Mouse (Mus musculus) forebrain, embryonic 14.5 days (tissue): ENCODE measurements around the gene Sit1. TPM values are rescaled to one million over a fixed set of nuclear protein-coding genes. Genes with fewer than 3 reads are reported as not detected.
"Not testable (repeated sequence)": the region's sequence is repeated elsewhere in the genome, so short reads cannot be mapped to it uniquely, and the experiment has no call there.

Experiments
- ATAC-seq: fragments of 200-750 bp; cut with Nextera tagmentation; 2 replicates; pipeline ENCODE4 v1.8.0; 2017; ENCODE audit warnings: mild to moderate bottlenecking, moderate library complexity
- DNase-seq: peaks from one replicate; pipeline ENCODE4 v3.0.0-alpha.2; 2015; ENCODE audit warnings: low spot score
- H3K27ac ChIP-seq: fragments of 300-500 bp; sonication (generic); 2 replicates; pipeline ENCODE4 v1.5.1; 2014; ENCODE audit warnings: low read depth, mild to moderate bottlenecking, control low read depth, low read length, moderate library complexity
- H3K27me3 ChIP-seq: fragments of 300-500 bp; sonication (generic); replicated peaks from 2 replicates; pipeline ENCODE4 v1.6.1; 2014; ENCODE audit warnings: low read length, control low read depth, mixed read lengths; ENCODE audit not compliant: control insufficient read depth, insufficient read depth
- H3K36me3 ChIP-seq: fragments of 300-500 bp; sonication (generic); 2 replicates; pipeline ENCODE4 v1.6.1; 2014; ENCODE audit warnings: low read length, control low read depth; ENCODE audit not compliant: control insufficient read depth, insufficient read depth
- H3K4me1 ChIP-seq: fragments of 300-500 bp; sonication (generic); 2 replicates; pipeline ENCODE4 v1.6.1; 2014; ENCODE audit warnings: antibody characterized with exemption, low read length, control low read depth; ENCODE audit not compliant: control insufficient read depth, insufficient read depth
- H3K4me2 ChIP-seq: fragments of 300-500 bp; sonication (generic); 2 replicates; pipeline ENCODE4 v1.6.1; 2014; ENCODE audit warnings: mild to moderate bottlenecking, control low read depth, low read length
- H3K4me3 ChIP-seq: fragments of 300-500 bp; sonication (generic); 2 replicates; pipeline ENCODE4 v1.5.1; 2014; ENCODE audit warnings: low read depth, low read length, control low read depth
- H3K9ac ChIP-seq: fragments of 300-500 bp; sonication (generic); 2 replicates; pipeline ENCODE4 v1.6.1; 2014; ENCODE audit warnings: mild to moderate bottlenecking, low read length, control low read depth, moderate library complexity
- H3K9me3 ChIP-seq: fragments of 300-500 bp; sonication (generic); replicated peaks from 2 replicates; pipeline ENCODE4 v1.6.1; 2016; ENCODE audit warnings: low read length, control low read depth, mixed read lengths; ENCODE audit not compliant: control insufficient read depth
- WGBS: fragments of 180-500 bp; shearing (Covaris S2); extraction: QIAGEN DNeasy Blood & Tissue Kit; methylation state at CpG from one replicate; pipeline ENCODE4 v1.1.7; 2014; 5-methylcytosine and 5-hydroxymethylcytosine counted together
- polyA plus RNA-seq: library from polyadenylated mRNA; unstranded; fragments of >200 nt; fragmentation: Nextera tagmentation; extraction: Ambion mirVana; gene quantifications from 2 replicates; pipeline ENCODE4 v1.2.1, GENCODE M21; 2014

The Sit1 gene
- polyA plus RNA-seq, 1 experiment from 2014 or later, result not detected

DNA sequence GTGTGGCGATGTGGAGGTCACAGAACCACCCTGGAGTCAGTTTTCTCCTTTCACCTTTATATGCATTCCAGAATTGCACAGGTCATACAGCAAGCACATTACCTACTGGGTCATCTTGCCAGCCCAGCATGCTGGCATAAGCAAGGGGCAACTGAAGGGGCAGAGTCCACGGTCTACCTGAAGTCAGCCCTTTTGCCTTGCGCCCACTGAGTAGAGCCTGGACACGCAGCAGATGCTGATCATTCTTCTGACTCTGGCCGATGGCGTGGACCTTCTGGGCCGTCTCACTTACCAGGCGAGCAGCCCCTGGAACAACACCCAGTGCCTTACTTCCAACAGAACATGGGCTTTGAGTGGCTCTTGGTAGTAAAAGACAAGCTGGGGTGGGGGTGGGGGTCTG, 13.9 kb upstream of the Sit1 start:
- no peak overlapping the region for H3K4me3 ChIP-seq
- H3K36me3 ChIP-seq, result peaks cover 13% of the 10 kb centered on the region
- no peak for DNase-seq
- no peaks in the 10 kb centered on the region for H3K27me3 ChIP-seq
- 90% methylated on average over 8 of the region's 8 CpGs for WGBS
- H3K4me2 ChIP-seq, result peak overlapping the region; percentile 66; the same call in 1 of the 2 replicates
- peaks cover 21% of the 10 kb centered on the region for H3K4me1 ChIP-seq
- no peak for ATAC-seq
- H3K27ac ChIP-seq, result no peak overlapping the region
- no peaks in the 10 kb centered on the region for H3K9me3 ChIP-seq
- no peak overlapping the region for H3K9ac ChIP-seq

DNA sequence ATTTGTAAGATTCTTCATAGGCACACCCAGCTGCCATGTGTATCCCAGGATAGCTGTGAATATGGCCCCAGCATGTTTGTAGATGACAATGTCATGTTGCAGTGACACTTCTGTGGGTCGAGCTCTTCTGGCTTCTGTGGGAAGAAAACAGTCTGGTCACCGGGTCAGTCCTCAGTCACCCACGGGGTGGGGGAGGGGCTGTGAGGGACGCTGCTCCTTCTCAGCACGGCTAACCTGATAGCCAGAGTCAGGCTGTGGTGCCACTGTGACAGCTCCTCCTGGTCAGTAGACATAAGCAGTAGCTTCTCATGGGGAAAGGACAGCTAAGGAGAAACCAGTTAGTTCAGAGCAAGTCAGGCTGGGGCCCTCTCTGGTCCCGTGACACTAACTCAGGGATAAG, 13.1 kb upstream of the Sit1 start:
- Histone ChIP-seq H3K4me2 (no peak overlapping the region), H3K4me3 (no peak overlapping the region), H3K4me1 (peaks cover 21% of the 10 kb centered on the region), H3K27me3 (no peaks in the 10 kb centered on the region), H3K9me3 (no peaks in the 10 kb centered on the region), H3K27ac (no peak overlapping the region), H3K36me3 (peaks cover 13% of the 10 kb centered on the region), H3K9ac (no peak overlapping the region)
- WGBS, result 43% methylated on average over 6 of the region's 6 CpGs
- ATAC-seq (no peak), DNase-seq (no peak)

- peaks cover 17% of the 10 kb centered on the region for H3K4me1 ChIP-seq
- no peaks in the 10 kb centered on the region for H3K27me3 ChIP-seq
- WGBS, result 4% methylated on average over 9 of the region's 9 CpGs
- peak overlapping the region; percentile 69 for H3K4me2 ChIP-seq
- H3K9me3 ChIP-seq, result no peaks in the 10 kb centered on the region
- ATAC-seq, result no peak
- peaks cover 13% of the 10 kb centered on the region for H3K36me3 ChIP-seq
- peak overlapping the region; percentile 91 for H3K27ac ChIP-seq
- H3K4me3 ChIP-seq, result peak overlapping the region; percentile 75
- peak; percentile 31 for DNase-seq
- peak overlapping the region; percentile 84 for H3K9ac ChIP-seq
Measured at GRCm38 (mm10) chr4:43493846-43494240, 10.3 kb upstream of the Sit1 start.

GRCm38 (mm10) chr4:43493186-43493845, 9.8 kb upstream of the Sit1 start:
- DNase-seq, result peak; percentile 99
- Histone ChIP-seq H3K4me1 (peaks cover 14% of the 10 kb centered on the region; the same call in 1 of the 2 replicates), H3K4me2 (peak overlapping the region; percentile 69), H3K27me3 (no peaks in the 10 kb centered on the region), H3K4me3 (peak overlapping the region; percentile 75), H3K36me3 (peaks cover 13% of the 10 kb centered on the region), H3K27ac (peak overlapping the region; percentile 91), H3K9me3 (no peaks in the 10 kb centered on the region), H3K9ac (peak overlapping the region; percentile 84)
- peak; percentile 93 for ATAC-seq
- under 1% methylated on average over 47 of the region's 47 CpGs for WGBS

- peak within 1 kb of the TSS; percentile 75 for H3K4me3 ChIP-seq
- 0% methylated on average over 25 of the region's 25 CpGs for WGBS
Measured at GRCm38 (mm10) chr4:43492821-43493185, 9.3 kb upstream of the Sit1 start, which contains the start of gene Ccdc107. Ccdc107 (plus strand) TSS chr4:43492900.

GRCm38 (mm10) chr4:43492101-43492820, 8.7 kb upstream of the Sit1 start:
- 39% methylated on average over 12 of the region's 12 CpGs for WGBS
- Histone ChIP-seq H3K9ac (no peak overlapping the region), H3K4me1 (0 out of 2 replicates have a peak, but pooled peaks cover 6% of the 10 kb centered on the region), H3K27me3 (no peaks in the 10 kb centered on the region), H3K9me3 (no peaks in the 10 kb centered on the region), H3K4me3 (peak overlapping the region; percentile 75; the same call in 1 of the 2 replicates), H3K4me2 (peak overlapping the region; percentile 69), H3K36me3 (peaks cover 13% of the 10 kb centered on the region), H3K27ac (peak overlapping the region; percentile 91)
- no peak for ATAC-seq
- peak; percentile 22 for DNase-seq

More at GRCm38 (mm10) chr4:43492821-43493185, 9.3 kb upstream of the Sit1 start, which contains the start of gene Ccdc107:
- peak; percentile 99 for DNase-seq
- Histone ChIP-seq H3K27ac (peak within 1 kb of the TSS; percentile 91), H3K9ac (peak within 1 kb of the TSS; percentile 84), H3K4me2 (peak within 1 kb of the TSS; percentile 69), H3K27me3 (no peaks in the 10 kb centered on the region), H3K9me3 (no peaks in the 10 kb centered on the region), H3K4me1 (peaks cover 9% of the 10 kb centered on the region; the same call in 1 of the 2 replicates), H3K36me3 (peaks cover 13% of the 10 kb centered on the region)
- peak; percentile 98 for ATAC-seq

DNA sequence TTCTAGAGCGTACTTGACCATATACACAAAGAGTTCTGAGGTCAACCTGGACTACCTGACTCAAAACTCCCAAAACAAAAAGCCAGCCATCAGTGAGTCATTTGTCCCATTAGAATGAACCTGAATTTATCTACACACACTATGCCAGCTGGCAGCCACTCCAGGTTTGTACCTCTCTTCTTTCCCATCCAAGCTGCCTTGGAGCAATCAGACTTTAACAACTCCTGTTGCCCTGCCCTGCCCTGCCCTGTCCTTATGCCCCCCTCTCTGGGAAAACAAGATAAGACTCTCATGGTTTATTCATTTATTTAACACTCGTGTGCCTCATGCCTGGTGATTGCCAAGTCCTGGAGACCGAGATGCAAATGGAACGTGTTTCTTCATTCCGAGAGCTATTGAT, 7.3 kb upstream of the Sit1 start:
- Histone ChIP-seq H3K36me3 (peaks cover 3% of the 10 kb centered on the region), H3K4me3 (no peak overlapping the region), H3K4me1 (0 out of 2 replicates have a peak, but pooled peaks cover 6% of the 10 kb centered on the region), H3K9me3 (no peaks in the 10 kb centered on the region), H3K27ac (no peak overlapping the region), H3K9ac (no peak overlapping the region), H3K4me2 (no peak overlapping the region), H3K27me3 (no peaks in the 10 kb centered on the region)
- WGBS, result 88% methylated on average over 5 of the region's 5 CpGs
- no peak for ATAC-seq
- DNase-seq, result no peak

DNA sequence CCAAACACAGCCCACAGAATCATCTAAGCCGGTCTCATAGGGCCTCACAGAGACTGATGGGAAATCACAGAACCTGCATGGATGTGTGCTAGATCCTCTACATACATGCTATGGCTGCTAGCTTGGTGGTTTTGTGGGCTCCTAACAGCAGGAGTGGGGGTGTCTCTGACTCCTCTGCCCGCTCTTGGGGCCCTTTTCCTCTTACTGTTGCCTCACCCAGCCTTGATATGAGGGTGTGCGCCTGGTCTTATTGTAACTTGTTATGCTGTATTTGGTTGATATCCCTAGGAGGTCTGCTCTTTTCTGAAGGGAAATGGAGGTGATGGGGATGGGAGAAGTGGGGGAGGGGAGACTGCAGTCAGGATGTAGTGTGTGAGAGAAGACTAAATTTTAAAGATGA, 6.1 kb upstream of the Sit1 start:
- ATAC-seq (no peak), DNase-seq (no peak)
- Histone ChIP-seq H3K9me3 (no peaks in the 10 kb centered on the region), H3K4me2 (no peak overlapping the region), H3K4me3 (no peak overlapping the region), H3K27ac (no peak overlapping the region), H3K27me3 (no peaks in the 10 kb centered on the region), H3K36me3 (no peaks in the 10 kb centered on the region), H3K4me1 (0 out of 2 replicates have a peak, but pooled peaks cover 6% of the 10 kb centered on the region), H3K9ac (no peak overlapping the region)
- WGBS, result 95% methylated on average over 3 of the region's 3 CpGs

DNA sequence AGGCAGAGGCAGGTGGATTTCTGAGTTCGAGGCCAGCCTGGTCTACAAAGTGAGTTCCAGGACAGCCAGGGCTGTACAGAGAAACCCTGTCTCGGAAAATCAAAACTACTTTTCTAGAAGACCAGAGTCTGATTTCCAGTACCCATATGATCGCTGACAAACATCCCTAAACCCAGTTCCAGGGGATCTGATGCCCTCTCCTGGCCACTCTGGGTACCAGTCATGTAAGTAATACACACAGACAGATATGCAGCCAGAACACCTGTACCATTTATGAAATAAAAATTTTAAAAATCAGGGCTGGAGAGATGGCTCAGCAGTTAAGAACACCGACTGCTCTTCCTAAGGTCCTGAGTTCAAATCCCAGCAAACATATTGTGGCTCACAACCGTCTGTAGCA, 2.1 kb upstream of the Sit1 start:
- not testable (repeated sequence) for H3K9ac ChIP-seq
- WGBS, result 85% methylated on average over 5 of the region's 5 CpGs

More for the DNA sequence above, 2.1 kb upstream of the Sit1 start:
- not testable (repeated sequence) for H3K4me2 ChIP-seq, DNase-seq, H3K9me3 ChIP-seq, H3K4me3 ChIP-seq, H3K36me3 ChIP-seq, ATAC-seq, H3K4me1 ChIP-seq, H3K27me3 ChIP-seq, H3K27ac ChIP-seq
